Mouse (Mus musculus) forebrain, embryonic 13.5 days (tissue): Measurements from ENCODE around the gene Slc4a1. TPM values are rescaled to one million over a fixed set of nuclear protein-coding genes. Genes with fewer than 3 reads are reported as not detected.

Source experiments
- ATAC-seq: fragments of 200-750 bp; cut with Nextera tagmentation; 2 replicates; pipeline ENCODE4 v1.8.0; 2017
- H3K27ac ChIP-seq: fragments of 300-500 bp; sonication (generic); 2 replicates; pipeline ENCODE4 v1.5.1; 2015; ENCODE audit warnings: inconsistent platforms, mild to moderate bottlenecking, moderate library complexity
- H3K27me3 ChIP-seq: fragments of 300-500 bp; sonication (generic); 2 replicates; pipeline ENCODE4 v1.6.1; 2015; ENCODE audit warnings: mild to moderate bottlenecking, inconsistent platforms
- H3K36me3 ChIP-seq: fragments of 300-500 bp; sonication (generic); 2 replicates; pipeline ENCODE4 v1.6.1; 2015; ENCODE audit warnings: mild to moderate bottlenecking, inconsistent platforms; ENCODE audit not compliant: poor library complexity, severe bottlenecking
- H3K4me1 ChIP-seq: fragments of 300-500 bp; sonication (generic); 2 replicates; pipeline ENCODE4 v1.6.1; 2015; ENCODE audit warnings: inconsistent platforms
- H3K4me2 ChIP-seq: fragments of 300-500 bp; sonication (generic); 2 replicates; pipeline ENCODE4 v1.6.1; 2015; ENCODE audit warnings: inconsistent platforms, mild to moderate bottlenecking, moderate library complexity
- H3K4me3 ChIP-seq: fragments of 300-500 bp; sonication (generic); 2 replicates; pipeline ENCODE4 v1.5.1; 2015; ENCODE audit warnings: mild to moderate bottlenecking, inconsistent platforms
- H3K9ac ChIP-seq: fragments of 300-500 bp; sonication (generic); 2 replicates; pipeline ENCODE4 v1.6.1; 2015; ENCODE audit warnings: mild to moderate bottlenecking, inconsistent platforms
- H3K9me3 ChIP-seq: fragments of 300-500 bp; sonication (generic); replicated peaks from 2 replicates; pipeline ENCODE4 v1.6.1; 2016; ENCODE audit warnings: inconsistent platforms
- WGBS: fragments of 180-500 bp; shearing (Covaris S2); methylation state at CpG from one replicate; pipeline ENCODE4 v1.1.7; 2015; 5-methylcytosine and 5-hydroxymethylcytosine counted together
- polyA plus RNA-seq: library from polyadenylated mRNA; unstranded; fragments of >200 nt; fragmentation: Nextera tagmentation; extraction: Ambion mirVana; gene quantifications from 2 replicates; pipeline ENCODE4 v1.2.1, GENCODE M21; 2015

Gene Slc4a1
- polyA plus RNA-seq, 1 experiment from 2014 or later: 2.6 TPM

- no peak for ATAC-seq
- H3K27ac ChIP-seq: 0 out of 2 replicates have a peak overlapping the region, but pooled peaks have one; percentile 79
- peak overlapping the region; percentile 77 for H3K4me3 ChIP-seq
- H3K27me3 ChIP-seq: no peaks in the 10 kb centered on the region
- H3K9ac ChIP-seq: peak overlapping the region; percentile 83
- H3K9me3 ChIP-seq: no peaks in the 10 kb centered on the region
- WGBS: 8% methylated on average over 3 of the region's 3 CpGs
- peaks cover 36% of the 10 kb centered on the region for H3K36me3 ChIP-seq
- H3K4me1 ChIP-seq: peaks cover 33% of the 10 kb centered on the region
- peak overlapping the region; percentile 80 for H3K4me2 ChIP-seq
Measured at GRCm38 (mm10) chr11:102406401-102406800, 40.4 kb upstream of the Slc4a1 start.

- peak overlapping the region; percentile 83; the same call in 1 of the 2 replicates for H3K9ac ChIP-seq
- H3K9me3 ChIP-seq: no peaks in the 10 kb centered on the region
- peaks cover 43% of the 10 kb centered on the region for H3K36me3 ChIP-seq
- 89% methylated on average over 11 of the region's 11 CpGs for WGBS
- peaks cover 4% of the 10 kb centered on the region for H3K27me3 ChIP-seq
- no peak for ATAC-seq
- H3K4me2 ChIP-seq: peak overlapping the region; percentile 80
- peaks cover 33% of the 10 kb centered on the region for H3K4me1 ChIP-seq
- peak overlapping the region; percentile 77; the same call in 1 of the 2 replicates for H3K4me3 ChIP-seq
- H3K27ac ChIP-seq: no peak overlapping the region
Measured at GRCm38 (mm10) chr11:102405544-102406285, 39.7 kb upstream of the Slc4a1 start.

- Histone ChIP-seq H3K27ac (no peak overlapping the region), H3K4me1 (peaks cover 40% of the 10 kb centered on the region), H3K9me3 (no peaks in the 10 kb centered on the region), H3K36me3 (peaks cover 57% of the 10 kb centered on the region), H3K4me3 (no peak overlapping the region), H3K9ac (no peak overlapping the region), H3K27me3 (peaks cover 17% of the 10 kb centered on the region), H3K4me2 (peak overlapping the region; percentile 32)
- 82% methylated on average over 18 of the region's 18 CpGs for WGBS
- no peak for ATAC-seq
Measured at GRCm38 (mm10) chr11:102404161-102405010, 38.4 kb upstream of the Slc4a1 start.

- Histone ChIP-seq H3K4me3 (no peak overlapping the region), H3K27me3 (peaks cover 24% of the 10 kb centered on the region), H3K9me3 (no peaks in the 10 kb centered on the region), H3K27ac (no peak overlapping the region), H3K36me3 (peaks cover 61% of the 10 kb centered on the region), H3K4me2 (no peak overlapping the region), H3K4me1 (peaks cover 47% of the 10 kb centered on the region), H3K9ac (no peak overlapping the region)
- WGBS: 94% methylated on average over 11 of the region's 11 CpGs
- no peak for ATAC-seq
Measured at GRCm38 (mm10) chr11:102403657-102404056, 37.7 kb upstream of the Slc4a1 start.

DNA sequence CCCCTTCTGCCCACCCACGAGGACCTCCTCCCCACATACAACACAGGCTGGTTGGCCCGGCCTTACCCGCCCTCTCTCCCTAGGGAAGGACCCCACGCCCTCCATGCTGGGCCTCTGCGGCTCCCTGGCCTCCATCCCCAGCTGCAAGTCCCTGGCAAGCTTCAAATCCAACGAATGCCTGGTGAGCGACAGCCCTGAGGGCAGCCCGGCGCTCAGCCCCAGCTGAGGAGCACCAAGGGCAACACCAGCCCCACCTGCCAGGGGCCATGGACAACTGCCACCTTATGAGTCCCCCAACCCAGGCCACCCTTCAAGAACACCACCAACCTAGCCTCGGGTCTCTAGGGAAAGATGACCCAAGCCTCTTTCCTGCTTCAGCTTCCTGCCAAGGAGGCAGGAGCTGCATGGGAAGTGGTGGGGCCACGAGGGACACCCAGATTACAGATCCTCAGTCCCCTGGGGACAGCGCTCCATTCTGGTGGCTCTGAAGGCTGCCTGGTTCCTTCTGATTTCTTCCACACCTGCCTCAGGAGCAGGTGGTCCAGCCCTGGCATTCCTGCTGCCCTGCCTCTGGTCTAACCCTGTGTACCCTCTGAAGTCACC lies 36.0 kb upstream of the Slc4a1 start:
- WGBS: 70% methylated on average over 12 of the region's 12 CpGs
- Histone ChIP-seq H3K9me3 (no peaks in the 10 kb centered on the region), H3K4me2 (no peak overlapping the region), H3K9ac (no peak overlapping the region), H3K27ac (no peak overlapping the region), H3K27me3 (peaks cover 30% of the 10 kb centered on the region), H3K4me1 (peaks cover 54% of the 10 kb centered on the region), H3K36me3 (peaks cover 69% of the 10 kb centered on the region), H3K4me3 (no peak overlapping the region)
- ATAC-seq: no peak

- Histone ChIP-seq H3K9ac (no peak overlapping the region), H3K9me3 (no peaks in the 10 kb centered on the region), H3K36me3 (peaks cover 69% of the 10 kb centered on the region), H3K27ac (no peak overlapping the region), H3K27me3 (peaks cover 30% of the 10 kb centered on the region), H3K4me1 (peaks cover 55% of the 10 kb centered on the region), H3K4me3 (no peak overlapping the region), H3K4me2 (no peak overlapping the region)
- 31% methylated on average over 12 of the region's 12 CpGs for WGBS
- ATAC-seq: no peak
Measured at GRCm38 (mm10) chr11:102400513-102401084, 34.6 kb upstream of the Slc4a1 start.

- Histone ChIP-seq H3K9me3 (no peaks in the 10 kb centered on the region), H3K27me3 (peaks cover 30% of the 10 kb centered on the region), H3K4me2 (peak overlapping the region; percentile 28), H3K36me3 (peaks cover 65% of the 10 kb centered on the region), H3K27ac (no peak overlapping the region; the same call in 1 of the 2 replicates), H3K9ac (peak overlapping the region; percentile 27), H3K4me1 (peaks cover 55% of the 10 kb centered on the region), H3K4me3 (peak overlapping the region; percentile 17)
- WGBS: 5% methylated on average over 34 of the region's 34 CpGs
- ATAC-seq: no peak
Measured at GRCm38 (mm10) chr11:102399610-102400072, 33.6 kb upstream of the Slc4a1 start.

DNA sequence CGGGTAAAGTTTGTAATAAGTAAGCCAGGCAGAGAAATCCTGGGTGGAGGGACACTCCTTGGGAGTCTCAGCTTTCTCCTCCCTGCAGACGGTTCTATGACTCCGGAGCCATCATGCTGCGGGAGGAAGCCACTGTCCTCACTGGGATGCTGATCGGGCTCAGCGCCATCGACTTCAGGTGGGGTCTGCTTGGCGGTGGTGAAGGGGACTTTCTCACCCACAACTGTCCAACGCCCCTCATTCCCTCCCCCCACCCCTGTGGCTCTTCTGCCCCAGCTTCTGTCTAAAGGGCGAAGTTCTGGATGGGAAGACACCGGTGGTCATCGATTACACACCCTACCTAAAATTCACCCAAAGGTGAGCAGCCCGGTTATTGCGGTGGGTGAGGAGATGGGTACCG lies 33.1 kb upstream of the Slc4a1 start:
- Histone ChIP-seq H3K9ac (peak overlapping the region; percentile 27; the same call in 1 of the 2 replicates), H3K9me3 (no peaks in the 10 kb centered on the region), H3K27ac (no peak overlapping the region), H3K4me2 (peak overlapping the region; percentile 28; the same call in 1 of the 2 replicates), H3K4me1 (peaks cover 58% of the 10 kb centered on the region), H3K4me3 (0 out of 2 replicates have a peak overlapping the region, but pooled peaks have one; percentile 17), H3K36me3 (peaks cover 60% of the 10 kb centered on the region), H3K27me3 (peaks cover 30% of the 10 kb centered on the region)
- no peak for ATAC-seq
- 22% methylated on average over 15 of the region's 15 CpGs for WGBS

DNA sequence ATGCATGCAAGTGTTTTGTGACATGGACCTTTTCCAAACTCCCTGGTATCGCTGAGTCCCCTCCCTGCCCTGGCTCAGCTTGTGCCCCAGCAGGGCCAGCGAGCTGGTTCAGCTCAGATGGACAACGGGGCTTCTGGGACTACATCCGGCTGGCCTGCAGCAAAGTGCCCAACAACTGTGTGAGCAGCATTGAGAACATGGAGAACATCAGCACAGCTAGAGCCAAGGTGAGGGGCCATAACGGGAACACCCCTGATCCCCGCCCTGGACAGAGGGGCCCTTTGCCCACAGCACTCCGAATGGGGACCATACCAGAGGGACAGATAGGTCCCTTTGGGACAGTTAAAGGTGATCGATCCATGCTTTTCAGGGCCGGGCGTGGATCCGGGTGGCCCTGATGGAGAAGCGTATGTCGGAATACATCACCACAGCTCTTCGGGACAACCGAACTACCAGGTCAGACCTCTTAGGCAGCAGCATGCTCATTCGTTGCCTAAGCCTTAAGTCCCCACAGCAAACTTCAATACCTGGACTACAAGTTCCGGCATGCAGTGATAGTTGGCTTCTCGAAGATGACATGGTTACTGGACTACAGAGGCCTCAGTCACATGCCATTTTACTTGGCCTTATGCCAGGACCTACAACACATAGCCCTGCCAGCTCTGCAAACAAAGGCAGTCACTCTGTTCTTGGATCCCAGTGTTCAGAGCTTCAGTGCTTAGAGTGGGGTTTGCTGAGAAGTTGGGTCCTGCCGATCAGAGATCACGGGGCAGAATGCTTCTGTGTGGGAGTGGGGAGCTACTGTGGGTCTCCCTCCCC lies 32.2 kb upstream of the Slc4a1 start:
- Histone ChIP-seq H3K9me3 (no peaks in the 10 kb centered on the region), H3K9ac (no peak overlapping the region; the same call in 1 of the 2 replicates), H3K4me3 (no peak overlapping the region), H3K27ac (no peak overlapping the region), H3K36me3 (peaks cover 51% of the 10 kb centered on the region), H3K4me1 (peaks cover 62% of the 10 kb centered on the region), H3K4me2 (no peak overlapping the region), H3K27me3 (peaks cover 30% of the 10 kb centered on the region)
- 77% methylated on average over 20 of the region's 20 CpGs for WGBS
- no peak for ATAC-seq

DNA sequence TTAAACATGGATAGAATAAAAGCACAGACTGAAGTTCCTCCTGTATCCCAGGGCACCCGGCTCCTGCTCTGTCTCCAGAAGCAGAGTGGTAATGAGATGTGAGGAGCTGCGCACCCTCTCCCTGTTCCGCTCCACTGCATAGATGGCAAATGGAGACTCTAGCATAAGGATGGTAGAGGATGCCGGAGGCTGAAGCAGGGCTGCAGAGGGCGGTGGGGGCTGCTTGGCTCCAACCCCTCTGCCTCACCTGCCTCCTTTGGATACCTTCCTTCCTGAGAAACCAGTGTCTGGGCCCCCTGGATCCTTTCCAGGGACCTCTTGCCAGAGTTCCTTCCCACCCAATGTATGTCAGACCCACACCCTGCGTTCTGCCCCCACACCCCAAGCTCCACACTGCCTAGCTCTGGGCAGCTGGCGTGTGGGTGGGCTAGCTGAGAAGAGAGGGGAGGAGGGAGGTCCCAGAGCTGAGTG lies 30.7 kb upstream of the Slc4a1 start:
- Histone ChIP-seq H3K4me1 (peaks cover 68% of the 10 kb centered on the region), H3K4me3 (0 out of 2 replicates have a peak overlapping the region, but pooled peaks have one; percentile 72), H3K36me3 (peaks cover 36% of the 10 kb centered on the region), H3K9me3 (no peaks in the 10 kb centered on the region), H3K27me3 (peaks cover 30% of the 10 kb centered on the region), H3K9ac (peak overlapping the region; percentile 38), H3K27ac (no peak overlapping the region), H3K4me2 (peak overlapping the region; percentile 85)
- 75% methylated on average over 7 of the region's 7 CpGs for WGBS
- ATAC-seq: no peak

DNA sequence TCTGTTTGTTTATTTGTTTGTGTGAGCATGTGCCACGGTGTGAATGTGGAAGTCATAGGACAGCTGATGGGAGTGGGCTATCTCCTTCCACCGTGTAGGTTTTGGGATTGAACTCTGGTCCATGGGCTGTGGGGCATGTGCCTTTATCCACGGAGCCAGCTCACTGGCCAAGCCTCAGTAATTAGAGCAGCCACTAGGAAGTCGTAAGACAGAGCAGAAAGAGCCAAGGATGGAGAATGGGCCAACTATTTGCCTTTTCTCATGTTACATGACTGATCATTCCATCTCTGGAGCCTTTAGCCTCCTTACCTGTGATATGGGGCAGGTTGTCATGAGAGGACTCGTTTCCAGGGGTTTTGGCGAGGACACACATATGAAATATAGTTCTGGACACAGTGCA lies 30.3 kb upstream of the Slc4a1 start:
- Histone ChIP-seq H3K9me3 (no peaks in the 10 kb centered on the region), H3K4me1 (peaks cover 68% of the 10 kb centered on the region), H3K27me3 (peaks cover 30% of the 10 kb centered on the region), H3K4me3 (peak overlapping the region; percentile 72; the same call in 1 of the 2 replicates), H3K4me2 (peak overlapping the region; percentile 85), H3K9ac (peak overlapping the region; percentile 38), H3K36me3 (peaks cover 32% of the 10 kb centered on the region), H3K27ac (no peak overlapping the region)
- 64% methylated on average over 6 of the region's 6 CpGs for WGBS
- ATAC-seq: no peak
